ENCODE assay signal across 17 mouse cellular contexts in the genomic region with DNA sequence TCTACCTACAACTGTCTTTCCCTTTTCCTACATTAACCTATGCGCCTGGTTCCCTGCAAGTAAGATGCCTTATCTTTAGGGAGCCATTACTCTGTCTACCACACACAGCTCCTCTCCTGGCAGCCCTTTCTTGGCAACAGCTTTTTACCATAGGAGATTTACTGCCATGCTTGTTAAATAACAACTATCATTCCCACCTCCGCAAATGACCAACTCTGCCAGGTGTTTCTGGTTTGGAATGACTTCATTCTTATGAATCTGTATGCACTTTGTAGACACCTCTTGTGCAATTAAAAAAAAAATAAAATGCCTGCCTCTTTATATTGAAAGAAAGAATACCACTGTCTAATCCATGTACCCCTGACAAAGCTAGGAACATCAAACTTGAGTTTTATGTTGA.
A peak's percentile ranks its signal among the peaks of the same experiment; 100 is the strongest.
DNase-seq lines count a peak whose midpoint lies in the region; ATAC-seq and TF ChIP-seq lines count a peak whose summit lies in the region.
"Had no signal": no experiment of that assay in that cellular context is flagged by ENCODE, and none has a peak within 500 bp of the region (broad histone marks: within the 10 kb centered on the region; RNA-seq: fewer than 3 reads in every experiment).

No protein-coding gene starts in this region.

- 0 out of 2 replicates have a peak, but pooled peaks cover 5% of the 10 kb centered on the region for H3K9me3 ChIP-seq in hindbrain, embryonic 14.5 days (ENCODE audit: control insufficient read depth, low read length)
- H3K9me3 ChIP-seq in hindbrain, embryonic 16.5 days (ENCODE audit: control insufficient read depth, low read length) = no peaks in the 10 kb centered on the region
- H3K9me3 ChIP-seq in embryonic facial prominence, embryonic 15.5 days (replicated peaks) = no peaks in the 10 kb centered on the region
- no peaks in the 10 kb centered on the region for H3K9me3 ChIP-seq in forebrain, postnatal 0 days (ENCODE audit: low read length)
- no peaks in the 10 kb centered on the region for H3K9me3 ChIP-seq in limb, embryonic 12.5 days

- DNase-seq in hindbrain, embryonic 14.5 days (ENCODE audit: low spot score) = no peak
- no peak for DNase-seq in forebrain, postnatal 0 days
- no peak for DNase-seq in right cerebral cortex, postnatal 36 days (ENCODE audit: low spot score in 2 of 2)
- no peak for DNase-seq in heart, postnatal 25 days (ENCODE audit: low spot score)
- DNase-seq: cerebellum, adult 2 months; cerebellum, postnatal 36 days; heart, postnatal 10 days; kidney, postnatal 25 days; thymus, postnatal 25 days had no signal

- H3K36me3 ChIP-seq in hindbrain, embryonic 14.5 days (replicated peaks; ENCODE audit: control insufficient read depth, insufficient read depth) = no peaks in the 10 kb centered on the region
- H3K36me3 ChIP-seq in hindbrain, embryonic 16.5 days (ENCODE audit: control insufficient read depth, insufficient read depth, low read length) = no peaks in the 10 kb centered on the region
- H3K36me3 ChIP-seq in embryonic facial prominence, embryonic 15.5 days = no peaks in the 10 kb centered on the region
- H3K36me3 ChIP-seq in forebrain, postnatal 0 days (ENCODE audit: insufficient read depth) = no peaks in the 10 kb centered on the region
- no peaks in the 10 kb centered on the region for H3K36me3 ChIP-seq in limb, embryonic 12.5 days

- H3K4me1 ChIP-seq in hindbrain, embryonic 14.5 days (replicated peaks; ENCODE audit: control insufficient read depth, insufficient read depth, low read length) = peaks cover 11% of the 10 kb centered on the region
- no peaks in the 10 kb centered on the region for H3K4me1 ChIP-seq in hindbrain, embryonic 16.5 days (ENCODE audit: control insufficient read depth, insufficient read depth, low read depth, low read length)
- peaks cover 17% of the 10 kb centered on the region for H3K4me1 ChIP-seq in embryonic facial prominence, embryonic 15.5 days
- no peaks in the 10 kb centered on the region for H3K4me1 ChIP-seq in forebrain, postnatal 0 days (ENCODE audit: insufficient read depth)
- H3K4me1 ChIP-seq in limb, embryonic 12.5 days (replicated peaks) = peaks cover 26% of the 10 kb centered on the region

- WGBS in hindbrain, embryonic 14.5 days = 75% methylated on average over 2 of the region's 2 CpGs
- 80% methylated on average over 2 of the region's 2 CpGs for WGBS in hindbrain, embryonic 16.5 days
- 76% methylated on average over 2 of the region's 2 CpGs for WGBS in embryonic facial prominence, embryonic 15.5 days
- WGBS in forebrain, postnatal 0 days = 63% methylated on average over 2 of the region's 2 CpGs
- WGBS in limb, embryonic 12.5 days = 10% methylated on average over 2 of the region's 2 CpGs

- H3K9ac ChIP-seq in hindbrain, embryonic 14.5 days = no peak overlapping the region
- H3K9ac ChIP-seq in hindbrain, embryonic 16.5 days (ENCODE audit: low read depth, low read length) = no peak overlapping the region
- no peak overlapping the region for H3K9ac ChIP-seq in embryonic facial prominence, embryonic 15.5 days
- no peak overlapping the region for H3K9ac ChIP-seq in forebrain, postnatal 0 days
- H3K9ac ChIP-seq in limb, embryonic 12.5 days (replicated peaks) = no peak overlapping the region
- H3K9ac ChIP-seq: liver, embryonic 14.5 days had no signal

- H3K4me3 ChIP-seq in hindbrain, embryonic 14.5 days (replicated peaks; ENCODE audit: low read length) = no peak overlapping the region
- no peak overlapping the region for H3K4me3 ChIP-seq in hindbrain, embryonic 16.5 days (ENCODE audit: low read length)
- no peak overlapping the region for H3K4me3 ChIP-seq in embryonic facial prominence, embryonic 15.5 days (replicated peaks)
- no peak overlapping the region for H3K4me3 ChIP-seq in forebrain, postnatal 0 days (ENCODE audit: low read depth, low read length)
- H3K4me3 ChIP-seq in limb, embryonic 12.5 days (replicated peaks) = no peak overlapping the region

- intact Hi-C loops in heart, postnatal 25 days (cut with DNase I) = no loop called here

- peak overlapping the region; percentile 6; the same call in 1 of the 2 replicates for H3K27ac ChIP-seq in hindbrain, embryonic 14.5 days
- H3K27ac ChIP-seq in hindbrain, embryonic 16.5 days (ENCODE audit: low read depth, low read length) = no peak overlapping the region
- H3K27ac ChIP-seq in embryonic facial prominence, embryonic 15.5 days (replicated peaks) = peak overlapping the region; percentile 63
- H3K27ac ChIP-seq in forebrain, postnatal 0 days (ENCODE audit: low read depth, low read length) = peak overlapping the region; percentile 51; the same call in 1 of the 2 replicates
- peak overlapping the region; percentile 47 for H3K27ac ChIP-seq in limb, embryonic 12.5 days
- H3K27ac ChIP-seq: liver, embryonic 14.5 days had no signal

- H3K27me3 ChIP-seq in hindbrain, embryonic 14.5 days (ENCODE audit: control insufficient read depth, insufficient read depth, low read length) = no peaks in the 10 kb centered on the region
- H3K27me3 ChIP-seq in hindbrain, embryonic 16.5 days (replicated peaks; ENCODE audit: control insufficient read depth, insufficient read depth, low read length) = no peaks in the 10 kb centered on the region
- H3K27me3 ChIP-seq in embryonic facial prominence, embryonic 15.5 days = no peaks in the 10 kb centered on the region
- no peaks in the 10 kb centered on the region for H3K27me3 ChIP-seq in forebrain, postnatal 0 days (ENCODE audit: insufficient read depth, low read length)
- H3K27me3 ChIP-seq in limb, embryonic 12.5 days = no peaks in the 10 kb centered on the region; the same call in 1 of the 2 replicates
- H3K27me3 ChIP-seq: CH12.LX had no signal

- no peak for ATAC-seq in hindbrain, embryonic 14.5 days (ENCODE audit: low FRiP score)
- ATAC-seq in hindbrain, embryonic 16.5 days = no peak
- no peak for ATAC-seq in embryonic facial prominence, embryonic 15.5 days (ENCODE audit: insufficient number of reproducible peaks, low FRiP score, low TSS enrichment, low read depth)
- ATAC-seq in forebrain, postnatal 0 days = no peak
- ATAC-seq in limb, embryonic 12.5 days (ENCODE audit: insufficient number of reproducible peaks, insufficient read depth, low FRiP score, low TSS enrichment, low read depth) = no peak
- no peak for ATAC-seq in activated CD4-positive, CD25-positive, alpha-beta regulatory T cell, adult 4 months
- ATAC-seq: inflammation-experienced regulatory T-cells, adult 6 months had no signal

- no peak overlapping the region for H3K4me2 ChIP-seq in hindbrain, embryonic 14.5 days (replicated peaks)
- H3K4me2 ChIP-seq in hindbrain, embryonic 16.5 days (ENCODE audit: low read length) = no peak overlapping the region
- no peak overlapping the region for H3K4me2 ChIP-seq in embryonic facial prominence, embryonic 15.5 days (replicated peaks)
- H3K4me2 ChIP-seq in forebrain, postnatal 0 days (ENCODE audit: low read depth) = no peak overlapping the region
- H3K4me2 ChIP-seq in limb, embryonic 12.5 days = 0 out of 2 replicates have a peak overlapping the region, but pooled peaks have one; percentile 2
- H3K4me2 ChIP-seq: heart, embryonic 11.5 days had no signal

- no peak for TF ChIP-seq CTCF in forebrain, postnatal 0 days (IDR thresholded peaks at IDR 0.05; ENCODE audit: low read depth)
